Mouse (Mus musculus): ENCODE data around the gene Dpm3. TPM values are rescaled to one million over a fixed set of nuclear protein-coding genes. Genes with fewer than 3 reads are reported as not detected.

Dpm3 gene
- total RNA-seq, 2 experiments from 2014 or later, result 16.8 TPM; not detected in 1

- no peak for ATAC-seq (replicated peaks; ENCODE audit: low FRiP score, poor library complexity, severe bottlenecking)
These were observed 1.1 kb downstream of the Dpm3 start for GRCm38 (mm10) chr3:89260211-89260610.

GRCm38 (mm10) chr3:89262417-89262816 is 3.3 kb downstream of the Dpm3 start:
- ATAC-seq (replicated peaks; ENCODE audit: low FRiP score, poor library complexity, severe bottlenecking), result no peak

- peak; percentile 90 for ATAC-seq (replicated peaks; ENCODE audit: low FRiP score, poor library complexity, severe bottlenecking)
These were observed 7.3 kb downstream of the Dpm3 start for GRCm38 (mm10) chr3:89266439-89266893.

GRCm38 (mm10) chr3:89268916-89269315 is 9.8 kb downstream of the Dpm3 start:
- ATAC-seq (replicated peaks; ENCODE audit: low FRiP score, poor library complexity, severe bottlenecking), result no peak

GRCm38 (mm10) chr3:89270051-89270755 is 11.0 kb downstream of the Dpm3 start, which contains the start of gene Slc50a1:
TSS of gene Slc50a1 (minus strand) at chr3:89270570.
- ATAC-seq (replicated peaks; ENCODE audit: low FRiP score, poor library complexity, severe bottlenecking), result peak; percentile 83

DNA sequence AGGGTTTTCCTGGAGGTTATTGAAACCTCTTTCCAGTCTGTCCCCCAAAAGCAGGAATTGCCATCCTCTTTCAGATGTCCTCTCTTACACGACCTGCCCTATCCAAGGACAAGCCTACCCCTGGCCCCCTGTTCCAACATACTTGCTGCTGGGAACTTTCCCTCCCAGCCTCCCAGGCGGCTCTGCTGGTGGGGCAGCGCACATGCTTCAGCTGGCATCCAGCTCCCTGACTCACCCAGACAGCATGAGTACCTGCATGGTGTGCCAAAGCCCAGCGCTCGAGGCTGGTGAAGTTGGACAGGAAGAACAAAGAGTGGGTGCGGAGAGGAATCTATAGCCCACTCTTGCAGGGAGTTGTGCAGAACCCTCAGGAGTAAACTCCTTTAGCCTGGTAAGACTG is 11.7 kb downstream of the Dpm3 start:
- ATAC-seq (replicated peaks; ENCODE audit: low FRiP score, poor library complexity, severe bottlenecking), result no peak

DNA sequence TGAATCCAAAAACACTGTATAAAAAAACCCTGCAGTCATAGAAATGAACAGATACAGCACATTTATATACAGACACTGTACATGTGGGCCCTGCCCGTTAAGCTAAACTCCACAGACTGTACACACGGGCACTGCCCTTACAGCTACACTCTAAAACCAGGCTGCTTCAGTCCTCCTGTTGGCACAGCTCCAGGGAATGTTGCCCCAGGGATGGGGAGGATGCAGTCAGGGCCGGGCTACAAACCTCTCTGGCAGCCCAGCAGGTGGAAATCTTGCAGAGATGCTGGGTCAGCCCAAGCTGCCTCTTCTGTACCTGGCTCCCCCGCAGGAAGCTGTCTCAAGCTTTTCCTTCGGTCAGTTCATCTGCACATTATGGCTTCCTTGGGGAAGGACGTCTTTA is 12.6 kb downstream of the Dpm3 start:
- ATAC-seq (replicated peaks; ENCODE audit: low FRiP score, poor library complexity, severe bottlenecking), result no peak

DNA sequence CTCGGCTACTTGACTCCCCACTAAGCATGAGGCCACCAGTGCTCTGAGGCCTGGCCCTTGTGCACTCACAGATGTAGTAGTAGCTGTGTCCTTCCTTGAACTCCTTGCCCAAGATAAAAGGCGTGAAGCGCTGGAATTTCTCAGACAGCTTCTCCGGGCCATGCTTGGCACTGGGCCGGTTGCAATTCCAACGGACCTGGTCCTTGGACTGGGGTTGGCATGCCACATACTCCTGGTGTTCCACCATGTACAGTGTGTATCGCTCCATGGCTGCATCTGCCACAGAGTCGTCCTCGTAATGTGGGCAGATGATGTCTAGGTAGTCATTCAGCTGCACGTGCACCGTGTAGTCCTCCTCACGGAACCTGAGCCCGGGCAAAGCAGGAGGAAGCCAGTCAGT is 16.9 kb downstream of the Dpm3 start:
- no peak for ATAC-seq (replicated peaks; ENCODE audit: low FRiP score, poor library complexity, severe bottlenecking)

DNA sequence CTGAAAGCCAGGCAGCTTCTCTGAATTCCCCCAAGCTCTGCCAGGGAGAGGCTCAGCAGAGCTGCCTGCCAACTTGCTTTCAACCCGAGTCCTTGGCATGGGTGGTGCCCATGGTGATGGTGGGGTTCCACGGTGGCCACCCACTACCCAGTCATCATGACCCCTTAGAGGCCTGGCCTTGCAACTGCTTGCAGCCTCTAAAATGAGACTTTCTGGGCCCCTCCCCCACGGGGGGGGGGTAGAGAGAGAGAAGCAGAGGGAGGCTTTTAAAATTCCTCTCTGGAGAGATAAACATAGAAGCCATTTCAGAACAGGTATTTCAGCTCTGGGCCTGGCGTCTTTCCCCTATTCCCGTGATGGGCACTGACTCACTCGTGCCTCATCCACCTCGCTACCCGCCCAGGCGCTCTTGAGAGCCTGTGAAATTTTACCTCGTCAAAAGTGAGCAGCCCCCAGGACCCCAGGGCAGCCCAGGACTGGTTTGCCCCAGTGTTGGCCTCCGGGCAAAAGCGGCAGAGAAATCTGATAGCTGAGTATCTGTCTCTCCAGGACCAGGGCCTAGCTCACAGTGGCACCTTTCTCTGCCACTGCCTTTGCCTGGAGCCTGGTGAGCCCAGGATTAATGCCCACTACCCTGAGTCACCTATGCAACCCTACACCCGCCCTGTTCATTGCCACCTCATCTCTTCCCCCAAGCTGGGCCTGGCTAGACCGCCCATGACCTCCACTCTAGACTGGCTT is 18.3 kb downstream of the Dpm3 start:
- ATAC-seq (replicated peaks; ENCODE audit: low FRiP score, poor library complexity, severe bottlenecking), result no peak

DNA sequence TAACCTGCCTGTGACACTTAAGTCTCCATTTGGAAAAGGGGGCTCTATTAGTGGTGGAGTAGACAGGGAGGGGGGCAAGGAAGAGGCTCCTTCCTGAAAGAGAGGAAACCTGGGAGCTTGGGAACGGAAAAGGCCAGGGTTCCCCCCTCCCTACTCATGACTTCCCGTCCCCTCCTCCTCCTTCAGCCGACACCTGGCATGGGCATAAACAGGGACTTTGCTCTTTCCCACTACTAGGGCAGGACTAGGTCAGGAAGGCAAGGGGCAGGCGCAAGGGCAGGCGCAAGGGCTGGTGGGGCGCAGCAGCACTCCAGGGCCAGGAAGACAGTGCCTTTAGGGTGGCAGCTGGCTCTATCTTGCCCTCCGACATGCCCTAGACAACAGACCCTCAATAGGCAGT is 18.9 kb downstream of the Dpm3 start:
- ATAC-seq (replicated peaks; ENCODE audit: low FRiP score, poor library complexity, severe bottlenecking), result no peak

DNA sequence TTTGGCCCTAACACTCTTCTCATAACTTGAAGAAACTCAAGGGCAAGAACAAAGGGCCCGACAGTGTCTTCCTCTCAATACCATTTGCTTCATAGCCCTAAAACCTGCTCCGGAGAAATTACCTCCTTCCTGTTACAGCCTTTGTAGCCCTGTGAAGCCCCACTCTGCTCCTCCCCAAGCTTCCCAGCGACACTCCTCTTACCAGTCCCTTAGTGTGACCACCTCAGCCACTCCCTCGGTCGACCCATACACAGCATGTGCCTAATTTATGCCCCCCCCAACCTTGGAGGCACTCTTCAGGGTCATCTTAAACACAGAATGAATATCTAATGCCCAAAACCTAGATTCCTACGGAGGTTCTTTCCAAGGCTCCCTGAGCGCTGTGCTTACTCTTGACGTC is 19.5 kb downstream of the Dpm3 start:
- no peak for ATAC-seq (replicated peaks; ENCODE audit: low FRiP score, poor library complexity, severe bottlenecking)

GRCm38 (mm10) chr3:89279153-89279890 is 20.2 kb downstream of the Dpm3 start:
- no peak for ATAC-seq (replicated peaks; ENCODE audit: low FRiP score, poor library complexity, severe bottlenecking)

DNA sequence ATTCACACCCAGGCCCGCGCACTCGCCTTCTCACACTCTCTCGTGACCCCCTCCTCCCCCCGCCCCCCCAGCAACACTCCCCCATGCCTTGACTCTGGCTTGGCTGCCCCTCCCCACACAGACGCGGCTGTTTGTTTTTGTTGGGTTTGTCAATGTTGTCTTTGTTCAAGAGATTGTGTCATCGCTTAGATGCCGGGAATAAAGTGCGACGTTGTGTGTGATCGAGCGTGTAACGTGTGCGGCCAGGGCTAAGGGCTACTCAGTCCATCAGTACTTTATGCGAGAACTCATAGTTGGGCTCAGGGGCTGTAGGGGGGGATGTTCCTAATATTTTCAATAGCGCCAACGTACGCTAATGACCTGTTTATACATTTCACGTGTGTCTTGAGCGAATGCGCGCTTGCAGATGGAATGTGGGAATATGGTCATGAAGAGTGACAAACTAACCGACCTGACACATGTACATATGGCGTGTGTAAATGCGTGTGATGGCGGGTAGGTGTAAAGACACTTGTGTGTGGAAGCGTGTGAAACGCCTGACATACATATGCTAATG is 21.0 kb downstream of the Dpm3 start:
- no peak for ATAC-seq (replicated peaks; ENCODE audit: low FRiP score, poor library complexity, severe bottlenecking)

DNA sequence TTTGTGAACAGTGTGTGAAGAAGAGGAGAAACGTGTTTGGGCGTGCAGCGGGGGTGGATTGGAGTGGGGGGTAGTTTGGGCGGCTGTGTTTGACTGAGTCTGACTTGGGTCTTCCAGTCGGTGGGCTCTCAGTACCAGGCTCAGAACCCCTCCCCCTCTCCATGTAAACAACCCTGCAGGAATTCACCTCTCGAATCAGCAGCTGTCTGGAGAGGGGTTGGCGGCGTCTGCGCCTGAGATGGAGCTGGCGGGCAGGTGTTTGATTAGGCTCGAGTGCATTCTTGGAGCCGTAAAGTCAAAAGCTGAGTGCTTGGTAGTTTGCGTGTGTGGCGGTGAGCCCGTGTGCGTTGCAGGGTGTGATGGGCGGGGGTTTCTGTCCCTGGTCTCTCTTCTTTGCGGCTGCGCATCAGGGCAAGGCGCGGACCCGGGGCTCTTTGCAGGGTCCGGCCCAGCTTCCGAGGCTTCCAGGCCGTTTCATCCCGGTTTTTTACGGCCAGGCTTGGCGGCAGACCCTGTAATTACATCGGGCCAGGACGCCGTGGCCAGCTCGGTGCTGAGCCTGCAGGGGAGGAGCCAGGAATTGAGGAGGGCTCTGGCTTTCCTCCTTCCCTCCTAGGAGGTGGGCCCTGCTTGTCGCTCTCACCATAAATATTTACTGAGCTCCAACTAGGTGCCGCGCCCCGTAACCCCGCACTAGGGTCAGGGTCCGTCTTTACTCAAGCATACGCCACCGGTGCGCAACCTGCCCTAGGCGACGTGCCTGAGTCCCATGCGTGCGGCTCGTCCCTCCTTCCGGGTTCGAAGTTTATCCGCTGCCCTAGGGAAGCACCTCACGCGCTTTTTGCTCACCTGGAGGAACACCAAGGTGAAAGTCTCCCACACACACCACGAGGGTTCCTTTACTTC is 21.7 kb downstream of the Dpm3 start, which contains the start of gene Efna1:
Gene Efna1 (minus strand): TSS at position 537 of the 906 bp plus-strand sequence.
- no peak for ATAC-seq (replicated peaks; ENCODE audit: low FRiP score, poor library complexity, severe bottlenecking)

DNA sequence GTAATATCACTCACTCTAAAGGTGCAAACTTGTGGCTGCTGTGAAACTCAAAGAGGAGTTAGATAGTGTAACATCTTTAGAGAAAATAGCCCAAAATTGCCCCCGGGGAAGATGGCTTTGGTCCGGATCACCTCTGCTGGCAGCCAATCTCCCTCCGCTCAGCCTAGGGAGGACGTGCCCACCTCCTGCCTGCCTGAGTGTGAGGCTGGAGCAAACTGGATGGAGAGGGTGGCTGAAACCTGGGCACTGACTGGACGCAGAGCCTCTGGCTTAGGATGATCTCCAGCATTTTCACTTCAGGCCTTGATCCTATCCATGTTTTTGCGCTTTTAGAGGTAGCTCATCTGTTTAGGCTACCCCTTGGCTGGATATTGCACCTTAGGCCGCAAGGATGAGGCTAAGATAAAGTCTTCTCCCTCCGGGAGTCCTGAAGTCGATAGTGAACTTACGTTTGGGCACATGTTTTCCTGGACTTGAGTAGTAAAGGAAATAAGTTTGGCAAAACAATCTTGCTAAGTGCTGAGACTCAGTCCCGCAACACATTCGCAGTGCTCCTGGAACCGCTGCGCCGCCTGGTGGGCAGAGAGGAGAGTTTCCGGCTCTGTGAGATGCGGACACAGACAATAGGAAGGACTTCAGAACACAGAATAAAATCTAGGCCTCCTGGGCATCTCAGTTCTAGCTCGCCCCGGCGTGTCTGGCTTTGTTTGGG is 22.6 kb downstream of the Dpm3 start:
- no peak for ATAC-seq (replicated peaks; ENCODE audit: low FRiP score, poor library complexity, severe bottlenecking)

DNA sequence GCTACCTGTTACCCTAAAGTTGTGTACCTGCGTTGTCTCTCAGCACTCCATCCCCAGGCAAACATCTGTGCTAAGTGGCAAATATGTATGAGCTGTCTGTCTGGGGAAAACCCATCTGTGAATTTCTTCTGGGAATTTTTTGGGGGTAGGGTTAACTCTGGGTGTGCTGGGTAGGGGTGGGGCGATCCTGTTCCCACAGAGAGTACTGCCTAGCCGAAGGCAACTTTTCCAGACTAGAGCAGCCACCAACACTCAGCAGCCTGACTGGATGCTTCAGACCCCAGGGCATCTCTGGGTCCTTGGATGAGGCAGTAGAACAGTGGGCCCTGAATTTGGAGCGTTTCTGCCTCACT is 23.1 kb downstream of the Dpm3 start:
- ATAC-seq (replicated peaks; ENCODE audit: low FRiP score, poor library complexity, severe bottlenecking), result no peak

DNA sequence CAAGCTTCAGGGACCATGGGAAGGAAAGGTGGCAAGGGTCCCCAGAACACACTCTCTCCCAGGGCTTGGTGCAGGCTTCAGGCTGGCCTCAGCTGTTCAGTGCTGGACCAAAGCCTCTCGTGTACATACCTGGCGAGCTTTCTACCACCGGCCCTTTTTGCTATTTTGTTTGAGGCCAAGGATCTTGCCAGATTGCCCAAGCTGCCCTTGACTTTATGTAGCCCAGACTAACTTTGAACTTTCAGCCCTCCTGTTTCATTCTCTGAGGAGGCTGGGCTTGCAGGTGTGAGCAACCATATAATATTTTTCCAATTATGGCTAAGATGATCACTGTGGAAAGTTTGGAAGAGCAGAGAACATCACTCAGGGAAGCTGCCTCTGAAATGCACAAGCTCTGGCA is 25.1 kb downstream of the Dpm3 start:
- no peak for ATAC-seq (replicated peaks; ENCODE audit: low FRiP score, poor library complexity, severe bottlenecking)

DNA sequence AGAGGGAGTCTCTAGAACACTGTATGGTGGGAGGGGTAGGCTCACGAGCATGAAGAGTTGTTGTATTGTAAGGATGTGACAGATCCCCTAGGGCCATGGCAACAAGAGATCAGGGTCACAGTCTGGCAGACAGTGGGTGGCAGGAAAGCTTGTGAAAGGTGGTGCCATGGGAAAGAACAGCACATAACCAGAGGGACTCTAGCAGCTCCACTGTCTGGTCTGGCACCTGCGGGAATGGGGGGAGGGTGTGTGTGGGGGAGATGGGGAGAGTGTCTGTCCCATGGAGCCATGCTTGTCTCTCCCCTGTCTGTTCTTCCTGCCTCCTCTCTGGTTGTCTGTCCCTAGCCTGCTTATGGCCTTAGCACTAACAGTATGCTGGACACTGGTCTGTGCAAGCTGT is 26.4 kb downstream of the Dpm3 start:
- no peak for ATAC-seq (replicated peaks; ENCODE audit: low FRiP score, poor library complexity, severe bottlenecking)

DNA sequence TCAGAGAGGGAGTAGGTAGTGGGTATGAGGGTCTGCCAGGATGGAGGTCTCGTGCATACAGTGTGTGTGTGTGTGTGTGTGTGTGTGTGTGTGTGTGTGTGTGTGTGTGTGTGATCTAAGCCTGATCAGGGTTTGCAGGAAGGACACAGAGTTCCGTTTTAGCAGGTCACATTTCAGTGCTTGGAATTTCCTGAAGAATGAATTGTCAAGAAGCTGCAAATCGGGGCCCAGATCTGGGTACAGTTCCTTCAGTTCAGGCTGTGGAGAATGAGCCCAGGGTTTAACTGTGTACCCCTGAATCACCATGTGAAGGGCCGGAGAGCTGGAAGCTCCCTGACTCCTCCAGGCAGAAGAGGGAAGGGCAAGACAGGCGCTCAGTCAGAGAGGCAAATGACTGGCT is 28.1 kb downstream of the Dpm3 start:
- no peak for ATAC-seq (replicated peaks; ENCODE audit: low FRiP score, poor library complexity, severe bottlenecking)

Measured in erythroid progenitor cell, adult 5-6 weeks (primary cell).